Mouse (Mus musculus): ENCODE measurements around the gene Gal3st2c.
"Not testable (repeated sequence)": the region's sequence is repeated elsewhere in the genome, so short reads cannot be mapped to it uniquely, and the experiment has no call there.

The Gal3st2c gene

GRCm38 (mm10) chr1:93990209-93990608 lies at the start of gene Gal3st2c:
Gene Gal3st2c, plus strand, starts transcription at chr1:93990509.
- DNase-seq (ENCODE audit: low spot score) = not testable (repeated sequence)

GRCm38 (mm10) chr1:93949087-93949486 lies 41.2 kb upstream of the Gal3st2c start:
- DNase-seq (ENCODE audit: low spot score) = not testable (repeated sequence)

GRCm38 (mm10) chr1:93966489-93966888 lies 23.8 kb upstream of the Gal3st2c start:
- DNase-seq (ENCODE audit: low spot score) = not testable (repeated sequence)

GRCm38 (mm10) chr1:93970380-93970779 lies 19.9 kb upstream of the Gal3st2c start:
- not testable (repeated sequence) for DNase-seq (ENCODE audit: low spot score)

GRCm38 (mm10) chr1:93970797-93971196 lies 19.5 kb upstream of the Gal3st2c start:
- DNase-seq (ENCODE audit: low spot score) = not testable (repeated sequence)

GRCm38 (mm10) chr1:93975764-93976163 lies 14.5 kb upstream of the Gal3st2c start:
- not testable (repeated sequence) for DNase-seq (ENCODE audit: low spot score)

- DNase-seq (ENCODE audit: low spot score) = not testable (repeated sequence)
Measured at GRCm38 (mm10) chr1:93978287-93978686, 12.0 kb upstream of the Gal3st2c start.

GRCm38 (mm10) chr1:93980932-93981331 lies 9.4 kb upstream of the Gal3st2c start:
- not testable (repeated sequence) for DNase-seq (ENCODE audit: low spot score)

GRCm38 (mm10) chr1:93986167-93986566 lies 4.1 kb upstream of the Gal3st2c start:
- DNase-seq (ENCODE audit: low spot score) = no peak

- DNase-seq (ENCODE audit: low spot score) = no peak
Measured at GRCm38 (mm10) chr1:93988786-93989185, 1.5 kb upstream of the Gal3st2c start.

GRCm38 (mm10) chr1:93991068-93991467 lies 759 bp downstream of the Gal3st2c start:
- not testable (repeated sequence) for DNase-seq (ENCODE audit: low spot score)

GRCm38 (mm10) chr1:93991491-93991890 lies 1.2 kb downstream of the Gal3st2c start:
- DNase-seq (ENCODE audit: low spot score) = not testable (repeated sequence)

GRCm38 (mm10) chr1:94001023-94001422 lies 10.7 kb downstream of the Gal3st2c start:
- no peak for DNase-seq (ENCODE audit: low spot score)

GRCm38 (mm10) chr1:94005954-94006506 lies 15.7 kb downstream of the Gal3st2c start:
- DNase-seq (ENCODE audit: low spot score) = not testable (repeated sequence)

GRCm38 (mm10) chr1:94008826-94009225 lies 18.5 kb downstream of the Gal3st2c start:
- DNase-seq (ENCODE audit: low spot score) = not testable (repeated sequence)

- DNase-seq (ENCODE audit: low spot score) = no peak
Measured at GRCm38 (mm10) chr1:94011643-94012042, 21.3 kb downstream of the Gal3st2c start.

GRCm38 (mm10) chr1:94020151-94020550 lies 29.8 kb downstream of the Gal3st2c start, which contains the start of gene Neu4:
Gene Neu4, plus strand, starts transcription at chr1:94020451.
- no peak for DNase-seq (ENCODE audit: low spot score)

- DNase-seq (ENCODE audit: low spot score) = no peak
Measured at GRCm38 (mm10) chr1:94027506-94028108, 37.3 kb downstream of the Gal3st2c start.

- DNase-seq (ENCODE audit: low spot score) = peak; percentile 62
Measured at GRCm38 (mm10) chr1:94028741-94029140, 38.4 kb downstream of the Gal3st2c start.

GRCm38 (mm10) chr1:94033075-94033602 lies 42.8 kb downstream of the Gal3st2c start:
- DNase-seq (ENCODE audit: low spot score) = no peak

GRCm38 (mm10) chr1:94034984-94035743 lies 44.9 kb downstream of the Gal3st2c start:
- peak; percentile 79 for DNase-seq (ENCODE audit: low spot score)

GRCm38 (mm10) chr1:94040391-94040790 lies 50.1 kb downstream of the Gal3st2c start:
- no peak for DNase-seq (ENCODE audit: low spot score)

GRCm38 (mm10) chr1:94045559-94045958 lies 55.2 kb downstream of the Gal3st2c start:
- DNase-seq (ENCODE audit: low spot score) = no peak
